8 mouse cellular contexts compared by ENCODE assay signal in the genomic region with DNA sequence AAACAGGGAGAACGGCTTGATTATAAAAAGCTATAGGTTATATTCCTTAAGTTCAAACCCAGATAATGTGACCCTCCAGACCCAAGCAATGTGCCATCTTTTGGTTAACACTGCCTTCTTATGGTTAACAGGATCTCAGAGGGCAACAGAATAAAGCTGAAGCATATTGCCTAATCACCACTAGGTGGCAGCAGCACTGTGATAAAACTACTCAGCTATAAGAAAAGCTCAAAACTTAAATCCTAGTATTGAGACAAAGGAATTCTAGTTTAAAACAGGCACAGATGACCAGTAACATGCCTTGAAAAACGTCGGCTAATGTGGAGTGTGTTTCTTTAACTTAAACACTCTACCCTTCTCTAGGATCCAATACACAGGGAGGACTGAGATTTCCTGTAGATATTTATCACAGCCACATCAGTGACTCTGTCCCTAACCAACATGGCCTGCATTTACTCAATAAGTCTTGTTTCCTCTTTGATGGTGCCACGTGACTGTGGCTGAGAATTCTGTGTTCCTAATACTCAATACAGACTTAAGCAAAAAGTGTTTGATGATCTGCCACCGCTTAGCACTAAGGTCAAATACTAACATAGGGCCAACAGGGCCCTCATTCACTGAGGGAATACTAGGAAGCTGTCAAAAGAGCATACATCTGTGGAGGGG. TPM values are rescaled to one million over a fixed set of nuclear protein-coding genes. Genes with fewer than 3 reads are reported as not detected.
DNase-seq lines count a peak whose midpoint lies in the region; TF ChIP-seq lines count a peak whose summit lies in the region.

No protein-coding gene starts in this region.

- DNase-seq in adrenal gland, postnatal 14 days = peak; percentile 65
- DNase-seq in adrenal gland, adult 8-10 months = no peak
- DNase-seq in left cerebral cortex, postnatal 25 days (ENCODE audit: low spot score in 2 of 2) = peak; percentile 52 to 57
- DNase-seq in left cerebral cortex, postnatal 10 days (ENCODE audit: extremely low spot score in 1 of 2, low spot score in 2 of 2) = no peak
- DNase-seq in heart, postnatal 10 days = peak; percentile 61 to 75
- peak; percentile 67 for DNase-seq in lung, postnatal 10 days
- DNase-seq in urinary bladder, postnatal 4 days (ENCODE audit: low spot score in 2 of 2) = no peak

- H3K27ac ChIP-seq in bone marrow macrophage, adult 2 months (ENCODE audit: insufficient read depth, low read depth, low read length) = peak overlapping the region; percentile 16; the same call in 1 of the 2 replicates

- TF ChIP-seq POLR2A in bone marrow macrophage, adult 2 months (IDR thresholded peaks at IDR 0.05; ENCODE audit: borderline replicate concordance, low read depth, low read length) = no peak

- H3K4me1 ChIP-seq in bone marrow macrophage, adult 2 months (ENCODE audit: control insufficient read depth, insufficient read depth, low read length) = peaks cover 19% of the 10 kb centered on the region

- intact Hi-C loops in left cerebral cortex, postnatal 25 days (cut with DNase I) = no loop called here
- intact Hi-C loops in left cerebral cortex, postnatal 10 days (cut with DNase I) = no loop called here
- intact Hi-C loops in heart, postnatal 10 days (cut with DNase I) = no loop called here

- H3K4me3 ChIP-seq in bone marrow macrophage, adult 2 months (ENCODE audit: insufficient read depth, low read length) = no peak overlapping the region

- no peak for TF ChIP-seq CTCF in bone marrow macrophage, adult 2 months (IDR thresholded peaks at IDR 0.05; ENCODE audit: low read depth, low read length)

RNA-seq across cellular contexts. Expression of a gene that starts 3.8 kb away (rescaled TPM):
- 286 and 307 TPM in 2 replicates for total RNA-seq in adrenal gland, postnatal 14 days (2021)
- 100 to 1,000 TPM; 286 to 364 (median 329) TPM for total RNA-seq in adrenal gland, adult 8-10 months (2022)
- 10 to 100 TPM; 90.6 to 98.7 TPM for total RNA-seq in left cerebral cortex, postnatal 25 days (2021)
- 10 to 100 TPM; 95.2 to 96.2 TPM for total RNA-seq in left cerebral cortex, postnatal 10 days (2021)
- 99.3 and 110 TPM in 2 replicates for polyA plus RNA-seq in bone marrow macrophage, adult 2 months (2012; ENCODE audit: insufficient read depth, insufficient read length, missing spikeins)
- 100 to 1,000 TPM; 305 TPM for total RNA-seq in heart, postnatal 10 days (2021)

RNA-seq across cellular contexts. Expression of a gene that starts 4.0 kb away (rescaled TPM):
- total RNA-seq in adrenal gland, postnatal 14 days (2021) = 37.7 and 40.3 TPM in 2 replicates
- 10 to 100 TPM; 33.8 to 46.8 (median 43.5) TPM for total RNA-seq in adrenal gland, adult 8-10 months (2022)
- total RNA-seq in left cerebral cortex, postnatal 25 days (2021) = 10 to 100 TPM; 31.4 to 33.9 TPM
- 10 to 100 TPM; 26.8 to 28.7 TPM for total RNA-seq in left cerebral cortex, postnatal 10 days (2021)
- polyA plus RNA-seq in bone marrow macrophage, adult 2 months (2012; ENCODE audit: insufficient read depth, insufficient read length, missing spikeins) = 24.3 TPM in 2 replicates
- 10 to 100 TPM; 34.3 to 36.1 TPM for total RNA-seq in heart, postnatal 10 days (2021)

Comparison
In these comparisons a context has a peak if more than half of its experiments do, and no peak if none do; other contexts are left out.
1. DNase-seq: peak in adrenal gland, postnatal 14 days (single experiment), left cerebral cortex, postnatal 25 days (2 of 2), heart, postnatal 10 days (2 of 2) and lung, postnatal 10 days (single experiment); none in adrenal gland, adult 8-10 months (single experiment), left cerebral cortex, postnatal 10 days (0 of 2) and urinary bladder, postnatal 4 days (0 of 2).